Mouse (Mus musculus) frontal cortex, postnatal 14 days (tissue): Measurements from ENCODE around the gene Creb3.
"Not testable (repeated sequence)": the region's sequence is repeated elsewhere in the genome, so short reads cannot be mapped to it uniquely, and the experiment has no call there.

Experiments
- DNase-seq, 2 experiments: peaks; one replicate each; pipeline ENCODE4 v3.0.0; 2022; ENCODE audit warnings: low spot score in 2 of 2

Creb3 gene

DNA sequence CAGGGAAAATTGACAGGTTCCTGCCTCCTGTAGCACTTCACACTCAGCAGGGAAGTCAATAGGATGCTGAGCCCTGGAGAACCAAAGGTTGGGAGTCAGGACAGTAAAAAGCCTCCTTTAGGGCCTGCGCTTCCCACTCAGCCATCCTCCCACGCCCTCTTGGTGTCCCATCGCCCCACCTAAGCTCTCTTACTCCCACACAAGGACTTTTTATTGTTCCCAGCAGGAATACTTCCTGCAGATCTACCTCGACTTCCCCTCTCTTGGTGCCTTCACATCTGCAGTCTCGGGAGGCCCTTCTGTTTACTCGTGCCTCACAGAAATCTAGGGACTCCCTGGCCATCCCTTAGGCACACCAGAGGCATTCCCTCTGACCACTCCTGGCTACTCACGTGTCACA, 21.3 kb downstream of the Creb3 start:
- DNase-seq = no peak

DNA sequence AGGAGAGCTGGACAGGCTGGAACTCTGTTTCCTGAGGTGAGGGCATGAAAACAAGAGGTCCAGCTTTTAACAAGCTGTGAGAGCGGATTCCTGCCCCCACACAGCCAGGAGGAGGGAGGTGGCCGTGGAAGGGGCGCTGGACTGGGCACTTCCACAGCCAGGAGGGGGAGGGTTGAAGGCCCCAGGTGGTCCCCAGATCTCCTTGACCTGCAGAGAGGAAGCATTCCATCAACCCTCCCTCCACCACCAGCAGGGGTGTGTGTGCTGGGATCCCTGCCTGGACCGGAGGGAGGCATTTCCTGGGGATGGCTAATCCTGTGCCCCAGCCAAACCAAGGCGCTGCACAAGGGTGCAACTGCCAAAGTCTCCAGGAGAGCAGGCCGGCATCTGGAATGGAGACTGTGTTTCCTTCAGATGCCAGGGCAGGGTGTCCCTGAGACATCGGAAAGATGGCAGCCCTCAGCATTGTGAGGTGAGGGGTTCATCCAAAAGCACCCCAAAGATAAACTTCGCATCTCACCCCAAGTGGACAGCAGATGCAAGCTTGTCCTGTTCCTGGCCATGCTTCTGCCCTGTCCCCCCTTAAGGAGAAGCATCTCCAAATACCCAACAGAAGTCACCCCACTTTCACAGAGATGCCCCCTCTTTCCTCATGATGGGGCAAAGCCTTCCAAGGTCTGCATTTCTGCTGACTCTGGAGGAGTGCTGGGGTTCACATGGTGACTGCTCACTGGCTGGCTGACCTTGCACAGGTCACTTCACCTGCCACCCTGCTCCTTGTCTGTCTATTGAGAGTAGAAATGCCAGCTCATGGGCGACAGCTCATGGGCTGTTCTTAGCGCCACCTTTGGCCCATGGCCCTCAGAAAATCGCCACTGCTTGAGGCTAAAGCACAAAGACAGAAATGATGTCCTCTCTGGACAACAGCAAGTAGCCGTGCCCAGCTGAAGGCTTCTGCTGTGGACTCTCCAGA, 22.6 kb downstream of the Creb3 start, which contains the start of gene Msmp:
TSS of gene Msmp (minus strand) at position 51 of the 973 bp plus-strand sequence.
- DNase-seq = no peak

DNA sequence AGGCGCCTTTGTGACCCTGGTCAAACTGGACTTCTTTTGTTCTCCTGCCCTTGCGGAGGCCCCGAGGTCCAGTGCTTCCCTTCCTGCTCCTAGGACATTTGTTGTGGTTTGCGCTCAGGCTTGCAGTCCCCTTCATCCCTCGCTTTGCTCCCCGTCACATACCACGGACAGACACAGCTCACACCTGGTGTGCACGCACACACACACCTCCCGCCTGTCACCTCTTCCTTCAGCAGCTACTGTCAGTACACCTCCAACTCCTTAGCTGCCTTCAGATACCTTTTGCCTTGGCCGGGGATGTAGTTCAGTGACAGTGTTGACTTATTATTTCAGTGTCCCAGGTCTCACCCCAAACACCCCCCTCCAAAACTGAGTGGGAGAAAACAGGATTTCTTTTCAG, 23.6 kb downstream of the Creb3 start:
- no peak for DNase-seq

DNA sequence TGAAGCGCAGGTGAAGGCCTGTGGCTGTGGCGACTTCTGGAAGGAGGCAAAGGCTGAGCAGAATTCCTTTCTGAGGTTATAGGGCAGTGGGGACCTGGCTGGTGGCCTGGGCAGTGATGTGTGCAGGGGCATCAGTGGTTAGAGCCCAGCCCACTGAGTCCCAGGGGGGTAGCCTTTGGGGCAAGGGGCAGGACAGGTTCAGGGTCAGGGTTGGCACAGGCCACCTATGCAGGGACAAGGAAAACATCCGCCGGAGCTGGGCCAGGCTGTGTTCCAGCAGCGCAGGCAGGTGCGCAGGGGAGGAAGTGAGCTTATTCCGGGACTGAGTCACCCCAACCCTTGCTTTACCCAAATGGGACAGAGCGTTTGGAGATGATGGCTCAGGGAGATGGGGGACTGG, 24.3 kb downstream of the Creb3 start:
- no peak for DNase-seq

DNA sequence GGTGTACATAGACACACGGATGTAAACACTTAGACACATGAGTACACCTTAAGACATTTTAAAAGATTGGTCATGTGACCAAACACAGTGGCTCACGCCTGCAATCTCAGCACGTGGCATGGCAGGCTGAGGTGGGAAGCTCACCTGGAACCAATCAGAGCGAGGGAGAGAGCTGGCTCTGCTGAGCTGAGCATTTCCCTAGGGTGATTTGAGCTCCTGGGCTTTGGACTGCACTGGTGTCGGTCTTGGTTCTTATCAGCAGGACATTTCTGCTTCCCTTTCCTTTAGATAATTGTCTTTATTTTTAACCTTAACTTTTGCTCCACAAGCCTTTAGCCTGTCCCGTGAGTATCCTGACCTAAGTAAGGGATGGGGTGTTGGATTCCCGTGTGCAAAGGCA, 25.5 kb downstream of the Creb3 start:
- DNase-seq = no peak

DNA sequence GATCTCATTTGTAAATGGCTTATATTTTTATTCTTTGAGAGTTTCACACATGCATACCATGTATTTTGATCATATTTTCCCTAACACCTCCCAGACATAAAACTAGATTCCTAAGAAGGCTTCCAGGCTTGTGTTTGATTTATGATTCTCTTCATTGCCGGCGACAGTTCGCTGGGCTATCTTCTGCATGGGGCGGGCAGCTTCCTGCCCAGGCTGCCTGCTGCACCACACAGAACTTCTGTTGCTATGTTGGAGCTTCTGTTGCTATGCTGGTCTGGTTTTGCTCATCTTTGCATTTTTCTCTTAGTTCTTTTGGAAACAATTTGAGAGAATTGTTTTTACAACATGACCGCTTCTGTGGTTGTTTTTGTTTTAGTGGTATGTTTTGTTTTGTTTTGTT, 29.4 kb downstream of the Creb3 start:
- DNase-seq = no peak

DNA sequence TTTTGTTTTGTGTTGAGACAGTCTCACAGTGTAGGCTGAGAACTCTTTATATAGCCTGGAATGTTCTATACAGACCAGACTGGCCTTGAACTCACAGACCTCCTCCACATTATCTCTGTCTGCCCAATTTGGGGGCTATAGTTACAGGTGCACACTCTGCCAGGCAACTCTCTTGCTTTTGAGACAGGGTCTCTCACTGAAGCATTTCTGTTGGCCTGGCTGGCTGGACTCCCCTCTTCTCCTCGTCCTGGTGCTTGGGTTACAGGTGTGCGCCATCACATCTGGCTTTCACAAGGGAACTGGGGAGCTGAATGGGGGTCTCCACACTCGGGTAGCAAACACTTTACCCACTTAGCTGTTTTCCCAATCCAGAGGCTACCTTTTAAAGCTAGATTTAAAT, 29.8 kb downstream of the Creb3 start:
- DNase-seq = no peak

DNA sequence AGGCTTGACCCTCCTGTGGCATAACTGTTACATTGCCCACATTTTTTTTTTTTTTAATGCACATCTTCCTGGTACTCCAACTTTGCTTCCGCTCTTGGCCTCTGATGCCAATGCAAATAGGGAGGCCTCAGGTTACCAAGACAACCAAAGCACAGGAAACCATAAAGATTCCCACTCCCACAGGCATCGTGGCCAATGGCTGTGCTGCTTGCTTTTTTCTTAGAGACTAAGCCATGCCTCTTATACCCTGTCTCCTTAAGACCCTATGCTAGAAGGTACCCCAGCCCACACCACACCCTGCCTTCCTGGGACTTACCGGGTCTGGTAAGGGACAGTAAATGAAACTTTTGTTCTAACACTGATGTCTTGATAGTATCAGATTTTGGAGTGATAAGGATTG, 31.3 kb downstream of the Creb3 start:
- no peak for DNase-seq

DNA sequence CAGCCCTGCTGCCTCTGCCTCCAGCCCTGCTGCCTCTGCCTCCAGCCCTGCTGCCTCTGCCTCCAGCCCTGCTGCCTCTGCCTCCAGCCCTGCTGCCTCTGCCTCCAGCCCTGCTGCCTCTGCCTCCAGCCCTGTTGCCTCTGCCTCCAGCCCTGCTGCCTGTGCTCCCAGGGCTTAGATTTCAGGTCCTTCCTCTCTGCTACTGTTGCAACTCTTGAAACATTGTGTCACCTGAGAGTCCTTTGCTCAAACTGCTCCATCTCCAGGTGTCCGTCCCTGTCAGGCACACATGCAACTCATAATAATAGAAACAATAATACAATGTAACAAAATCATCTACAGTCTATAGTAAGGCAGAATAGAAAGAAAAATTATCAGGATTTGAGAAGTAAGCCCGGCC, 34.5 kb downstream of the Creb3 start:
- DNase-seq = not testable (repeated sequence)

DNA sequence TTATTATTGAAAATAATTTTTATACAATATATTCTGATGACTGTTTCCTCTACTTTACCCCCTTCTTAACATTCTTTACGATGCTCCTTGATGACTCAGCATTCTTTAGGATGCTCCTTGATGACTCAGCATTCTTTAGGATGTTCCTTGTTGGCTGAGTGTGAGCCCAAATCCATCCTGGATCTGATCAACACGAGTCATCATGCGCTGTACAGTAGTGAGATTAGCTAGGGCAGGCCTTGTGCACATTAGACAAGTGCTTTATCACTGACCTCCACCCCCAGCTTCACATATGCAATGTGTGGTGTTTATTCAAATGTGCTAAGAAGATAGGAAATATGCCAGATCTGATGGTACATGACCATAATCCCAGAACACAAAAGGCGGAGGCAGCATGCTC, 36.1 kb downstream of the Creb3 start:
- DNase-seq = no peak

DNA sequence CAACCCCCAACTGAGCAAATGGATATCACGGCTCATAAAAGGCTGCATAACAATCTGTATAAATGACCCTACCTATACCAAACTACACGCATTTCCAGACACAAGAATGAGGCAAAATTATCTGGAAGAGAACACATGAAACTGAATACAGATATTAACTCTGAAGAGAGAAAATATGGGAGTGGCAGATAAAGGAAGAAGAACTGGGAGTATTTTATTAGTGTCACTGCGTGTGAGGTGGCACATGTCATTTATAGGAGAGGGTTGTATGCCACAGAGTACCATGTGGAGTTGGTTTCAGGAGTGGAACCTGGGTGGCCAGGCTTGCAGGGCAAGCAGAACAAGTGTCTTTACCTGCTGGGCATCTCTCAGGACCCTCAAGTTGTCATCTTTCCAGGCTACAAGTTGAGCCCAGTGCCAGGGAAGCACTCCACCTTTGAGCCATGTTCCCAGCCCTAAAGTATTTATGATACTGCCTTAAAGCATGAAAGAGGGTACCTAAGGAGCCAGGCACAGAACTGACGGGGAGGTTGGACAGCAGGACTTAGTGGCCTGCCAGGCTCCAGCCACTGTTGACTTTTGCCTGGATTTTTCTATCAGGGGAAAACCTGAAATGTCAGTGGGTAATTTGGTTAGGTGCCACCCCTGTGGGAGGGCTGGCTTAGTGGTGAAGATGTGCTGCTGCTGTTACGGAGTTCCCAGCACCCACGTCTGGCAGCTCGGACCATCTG, 36.7 kb downstream of the Creb3 start:
- no peak for DNase-seq

DNA sequence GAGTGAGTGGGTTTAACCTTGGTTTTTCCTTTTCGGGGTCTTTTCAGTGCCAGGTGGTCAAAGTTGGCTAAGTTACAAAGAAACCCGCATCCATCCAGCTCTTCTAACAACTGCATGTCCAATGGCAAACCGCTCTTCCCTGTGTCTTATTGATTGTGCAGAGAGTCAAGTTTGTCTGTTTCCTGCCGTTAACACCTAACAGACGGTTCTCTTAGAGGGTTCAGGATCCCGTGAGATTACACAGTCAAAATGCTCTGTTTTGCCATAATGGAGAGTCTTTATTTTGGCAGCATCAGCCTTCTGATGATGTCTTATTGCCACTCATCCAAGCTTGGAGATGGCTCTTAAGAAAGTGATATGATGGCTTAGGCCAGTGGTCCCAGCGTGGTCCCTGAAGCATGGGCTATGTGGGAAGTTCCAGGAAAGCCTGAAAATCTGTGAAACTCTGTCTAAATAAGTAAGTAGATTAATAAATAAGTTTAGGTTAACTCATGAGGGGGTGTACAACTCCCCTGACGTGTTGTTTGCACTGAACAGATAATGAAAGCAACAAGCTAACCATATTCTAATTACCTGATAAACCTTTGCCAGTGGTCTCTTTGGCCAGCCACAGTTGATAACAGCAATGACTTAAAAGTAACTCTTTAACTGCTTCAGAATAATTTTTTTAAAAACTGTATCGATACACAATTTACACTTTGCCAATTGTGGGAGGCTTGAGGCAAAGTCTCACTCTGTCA, 38.2 kb downstream of the Creb3 start:
- no peak for DNase-seq

DNA sequence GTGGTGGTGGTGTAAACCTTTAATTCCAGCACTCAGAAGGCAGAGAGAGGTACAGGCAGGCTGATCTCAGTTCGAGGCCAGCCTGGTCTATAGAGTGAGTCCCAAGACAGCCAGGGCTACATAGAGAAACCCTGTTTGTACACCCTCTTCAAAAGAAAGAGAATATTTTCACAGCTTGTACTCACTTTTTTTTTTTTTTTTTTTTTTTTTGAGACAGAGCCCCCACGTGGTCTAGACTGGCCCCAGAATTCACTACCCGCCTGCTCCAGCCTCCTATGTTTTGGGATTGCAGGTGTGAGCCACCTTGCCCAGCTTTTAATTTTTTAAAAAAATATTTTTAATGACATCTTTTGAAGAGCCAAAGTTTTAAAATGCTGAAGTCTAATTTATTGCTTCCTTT, 42.0 kb downstream of the Creb3 start:
- no peak for DNase-seq

DNA sequence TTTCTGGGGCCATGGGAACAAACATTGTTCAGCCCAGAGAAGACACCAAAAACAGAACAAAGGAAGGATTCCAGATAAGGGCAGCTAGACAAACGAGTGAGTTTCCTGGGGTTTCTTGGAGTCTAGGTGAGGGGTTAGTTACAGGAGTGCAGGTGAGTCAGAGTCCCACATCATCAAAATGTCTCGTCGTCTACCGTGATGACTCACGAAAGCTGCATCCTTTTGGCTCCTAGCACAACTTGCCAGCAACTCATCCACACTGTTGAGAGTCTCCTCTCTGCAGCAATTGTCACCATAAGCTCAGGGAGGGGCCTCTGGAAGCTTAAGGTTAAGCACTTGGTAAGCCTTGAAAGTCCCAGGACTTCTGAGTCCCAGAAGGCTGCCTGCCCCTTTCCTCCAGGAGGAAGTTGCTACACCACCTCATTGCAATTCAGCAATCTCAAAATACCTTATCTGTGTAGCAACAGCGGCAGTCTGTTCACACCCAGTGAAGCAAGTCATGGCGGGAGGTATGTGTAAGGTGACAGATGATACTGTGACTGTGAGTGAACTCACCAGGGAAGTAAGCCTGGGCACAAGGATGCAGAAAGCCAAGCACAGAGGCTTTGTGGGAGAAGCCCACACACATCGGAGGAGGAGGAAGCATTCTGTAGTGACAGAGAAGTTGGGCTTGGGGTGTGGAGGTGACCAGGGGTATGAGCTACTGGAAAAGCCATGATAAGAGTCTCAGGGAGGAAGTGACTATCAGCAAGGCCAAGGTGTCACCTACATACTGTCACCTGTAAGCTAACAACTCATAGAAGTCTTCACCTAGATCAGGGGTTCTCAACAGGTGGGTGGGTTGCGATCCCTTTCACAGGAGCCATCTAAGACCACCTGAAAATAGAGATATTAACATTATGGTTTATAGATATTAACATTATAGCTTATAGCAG, 42.9 kb downstream of the Creb3 start:
- DNase-seq = no peak

DNA sequence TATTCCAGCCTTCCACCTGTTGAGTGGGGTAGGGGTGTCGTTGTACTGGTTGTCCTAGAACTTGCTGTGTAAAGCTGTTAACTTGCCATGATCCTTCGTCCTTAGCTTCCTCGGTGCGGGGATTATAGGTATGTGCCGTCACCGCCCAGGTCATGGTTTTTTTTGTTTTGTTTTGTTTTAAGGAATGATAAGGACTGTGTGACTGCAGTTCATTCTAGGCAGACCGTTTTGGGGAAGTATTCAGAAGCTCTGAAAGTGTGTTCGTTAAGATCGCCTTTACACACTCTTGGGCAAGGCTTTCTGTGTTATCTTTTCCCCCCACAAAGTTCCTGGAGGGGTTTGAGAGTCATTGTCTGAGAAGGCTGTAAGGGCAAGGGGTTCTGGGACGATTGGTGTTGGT, 50.4 kb downstream of the Creb3 start:
- DNase-seq = no peak

DNA sequence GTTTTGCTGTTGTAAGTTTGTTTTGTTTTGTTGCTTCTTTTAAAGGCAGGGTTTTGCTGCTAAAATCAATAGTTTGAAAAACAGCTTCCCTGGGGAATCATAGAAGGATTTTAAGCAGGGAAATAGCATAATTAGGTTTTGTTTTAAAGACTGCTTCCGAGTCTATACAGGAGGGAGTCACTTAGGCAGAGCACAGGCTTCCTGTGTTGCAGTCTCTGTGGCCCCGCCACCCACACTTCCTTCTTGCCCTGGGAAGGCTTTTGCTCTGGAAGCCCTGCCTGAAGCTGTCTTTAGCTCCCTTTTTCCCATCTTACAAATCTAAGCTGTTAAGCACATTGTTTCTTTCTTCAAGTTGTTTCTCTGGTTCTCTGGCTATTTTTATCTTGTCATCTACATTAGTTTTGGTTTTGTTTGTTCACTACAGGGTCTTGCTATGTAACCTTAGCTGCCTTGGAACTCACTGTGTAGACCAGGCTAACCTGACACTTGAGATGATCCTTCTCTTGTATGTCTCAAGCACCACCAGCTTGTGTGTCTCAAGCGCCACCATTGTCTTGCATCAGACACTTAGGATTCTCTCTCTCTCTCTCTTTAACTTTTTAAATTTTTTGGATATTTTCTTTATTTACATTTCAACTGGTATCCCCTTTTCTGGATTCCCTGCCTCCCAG, 51.1 kb downstream of the Creb3 start:
- DNase-seq = no peak
